Mouse (Mus musculus): ENCODE measurements around the gene Sall4. TPM values are rescaled to one million over a fixed set of nuclear protein-coding genes. Genes with fewer than 3 reads are reported as not detected.

Gene Sall4
- total and polyA plus RNA-seq, 3 experiments: not detected

DNA sequence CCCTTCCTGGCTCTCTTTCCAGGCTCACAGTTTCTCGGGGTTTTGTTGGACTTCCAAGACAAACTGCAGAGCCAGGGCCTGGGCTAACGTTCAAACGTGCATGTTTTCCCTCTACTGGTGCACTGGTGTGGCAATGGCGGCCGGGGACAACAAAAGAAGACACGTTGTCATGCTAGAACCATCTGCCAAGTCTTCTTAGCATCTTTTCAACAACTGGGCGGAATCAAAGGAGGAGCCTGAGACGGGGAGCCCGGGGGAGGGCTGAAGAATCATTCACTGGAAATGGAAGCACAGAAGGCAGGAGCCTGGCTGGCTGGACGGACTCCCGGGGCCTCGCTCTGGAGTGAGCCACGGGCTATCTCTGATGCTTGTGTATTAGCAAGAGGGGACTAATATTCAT is 65.5 kb downstream of the Sall4 start:
- H3K27ac ChIP-seq (ENCODE audit: control insufficient read depth, low read depth, low read length): no peak overlapping the region
- no peak overlapping the region for H3K9ac ChIP-seq (ENCODE audit: control insufficient read depth, low read depth, low read length, poor library complexity, severe bottlenecking)
- no peaks in the 10 kb centered on the region for H3K36me3 ChIP-seq (ENCODE audit: control insufficient read depth in 1 of 2, insufficient read depth in 2 of 2, low read length in 2 of 2)
- no peaks in the 10 kb centered on the region for H3K79me2 ChIP-seq (ENCODE audit: control insufficient read depth, insufficient read depth, low read length, poor library complexity)
- no peaks in the 10 kb centered on the region for H3K27me3 ChIP-seq (ENCODE audit: control insufficient read depth in 1 of 2, insufficient read depth in 2 of 2, low read length in 2 of 2)
- no peaks in the 10 kb centered on the region for H3K9me3 ChIP-seq (replicated peaks; ENCODE audit: insufficient read depth, low read length)
- DNase-seq (ENCODE audit: low read depth, low spot score): no peak
- H3K4me1 ChIP-seq (ENCODE audit: control insufficient read depth in 1 of 2, insufficient read depth in 2 of 2, low read length in 2 of 2): no peaks in the 10 kb centered on the region
- TF ChIP-seq POLR2AphosphoS5 (IDR thresholded peaks at IDR 0.05; ENCODE audit: borderline replicate concordance, low read depth, low read length) (no peak), JUND (IDR thresholded peaks at IDR 0.05; ENCODE audit: low read depth, low read length) (no peak), NELFE (IDR thresholded peaks at IDR 0.05; ENCODE audit: low read depth, low read length) (no peak), SMC3 (IDR thresholded peaks at IDR 0.05; ENCODE audit: low read depth, low read length) (no peak), HCFC1 (IDR thresholded peaks at IDR 0.05; ENCODE audit: low read depth, low read length) (no peak), MAX (IDR thresholded peaks at IDR 0.05; ENCODE audit: low read length) (no peak), NRF1 (IDR thresholded peaks at IDR 0.05; ENCODE audit: insufficient read depth, low read depth, low read length, poor library complexity, severe bottlenecking) (no peak), MAFK (IDR thresholded peaks at IDR 0.05; ENCODE audit: borderline replicate concordance, low read depth, low read length) (no peak), E2F4 (IDR thresholded peaks at IDR 0.05; ENCODE audit: borderline replicate concordance, low read depth, low read length) (no peak), ELF1 (IDR thresholded peaks at IDR 0.05; ENCODE audit: low read depth, low read length) (no peak), MEF2A (IDR thresholded peaks at IDR 0.05; ENCODE audit: extremely low read depth, insufficient replicate concordance, low read depth, low read length, poor library complexity, severe bottlenecking) (no peak), ZC3H11A (IDR thresholded peaks at IDR 0.05; ENCODE audit: low read depth, low read length) (no peak), MXI1 (IDR thresholded peaks at IDR 0.05; ENCODE audit: low read depth, low read length) (no peak), MYC (IDR thresholded peaks at IDR 0.05; ENCODE audit: low read depth, low read length) (no peak), POLR2AphosphoS2 (IDR thresholded peaks at IDR 0.05; ENCODE audit: low read length) (no peak), GATA1 (IDR thresholded peaks at IDR 0.05; ENCODE audit: low read depth, low read length) (no peak)
- H3K4me3 ChIP-seq (ENCODE audit: control insufficient read depth in 1 of 2, insufficient read depth in 1 of 2, low read depth in 2 of 2, low read length in 2 of 2): no peak overlapping the region

Other genes with a start within 250 kb of the Sall4 start
- not detected in 2 replicates for gene Nfatc2, start 166.3 kb downstream of the Sall4 start, total RNA-seq (2012; rRNA removed)
- gene Nfatc2, start 166.3 kb downstream of the Sall4 start, polyA plus RNA-seq (2012; ENCODE audit: insufficient read depth in 1 of 2, insufficient read length in 2 of 2, low read depth in 1 of 2, low replicate concordance in 2 of 2, missing spikeins in 1 of 2): not detected
- not detected in 2 replicates for gene Atp9a, start 25.5 kb downstream of the Sall4 start, total RNA-seq (2012; rRNA removed)
- gene Atp9a, start 25.5 kb downstream of the Sall4 start, polyA plus RNA-seq (2012; ENCODE audit: insufficient read depth in 1 of 2, insufficient read length in 2 of 2, low read depth in 1 of 2, low replicate concordance in 2 of 2, missing spikeins in 1 of 2): not detected
- 22.4 and 24.7 TPM in 2 replicates for gene Zfp64, start 187.6 kb upstream of the Sall4 start, total RNA-seq (2012; rRNA removed)
- gene Zfp64, start 187.6 kb upstream of the Sall4 start, polyA plus RNA-seq (2012; ENCODE audit: insufficient read depth in 1 of 2, insufficient read length in 2 of 2, low read depth in 1 of 2, low replicate concordance in 2 of 2, missing spikeins in 1 of 2): 10 to 100 TPM in 1 of 2 experiments, not detected in 1; 35.8 TPM

All from MEL (cell line).